Mouse (Mus musculus) cerebellum, adult 2 months (tissue): ENCODE data around the gene Grin2a. TPM values are rescaled to one million over a fixed set of nuclear protein-coding genes. Genes with fewer than 3 reads are reported as not detected.

ENCODE experiments used
- DNase-seq, 2 experiments: peaks; one replicate each; pipeline ENCODE4 v3.0.0; 2021
- H3K27ac ChIP-seq: fragments of 200-500 bp; 2 replicates; pipeline ENCODE4 v1.5.1; 2012; ENCODE audit warnings: low read length, control low read depth, inconsistent platforms; ENCODE audit not compliant: insufficient read depth
- H3K27me3 ChIP-seq: fragments of 200-500 bp; 2 replicates; pipeline ENCODE4 v1.6.1; 2012; ENCODE audit warnings: inconsistent platforms, mild to moderate bottlenecking, low read length, moderate library complexity; ENCODE audit not compliant: control insufficient read depth, insufficient read depth
- H3K4me1 ChIP-seq: fragments of 200-500 bp; 2 replicates; pipeline ENCODE4 v1.6.1; 2011; ENCODE audit warnings: low read length; ENCODE audit not compliant: control insufficient read depth, insufficient read depth
- H3K4me3 ChIP-seq: fragments of 200-500 bp; replicated peaks from 2 replicates; pipeline ENCODE3; 2011; ENCODE audit warnings: mild to moderate bottlenecking, low read depth, low read length, control low read depth; ENCODE audit not compliant: insufficient read depth
- CTCF ChIP-seq: fragments of 200-500 bp; IDR thresholded peaks from 2 replicates; pipeline ENCODE4 v1.5.1; 2011; ENCODE audit warnings: low read depth, mild to moderate bottlenecking, control low read depth, low read length, moderate library complexity, borderline replicate concordance; ENCODE audit not compliant: insufficient read depth
- POLR2A ChIP-seq: fragments of 200-500 bp; IDR thresholded peaks from 2 replicates; pipeline ENCODE4 v1.6.1; 2011; ENCODE audit warnings: low read length, control low read depth, borderline replicate concordance; ENCODE audit not compliant: insufficient read depth
- WGBS: fragments of 180-500 bp; shearing (Covaris S2); methylation state at CpG from one replicate; pipeline ENCODE4 v1.1.7; 2018; 5-methylcytosine and 5-hydroxymethylcytosine counted together
- polyA plus RNA-seq: library from polyadenylated mRNA; depleted of rRNA; stranded (reverse); fragments of >200 nt; gene quantifications from 2 replicates; pipeline ENCODE4 v1.2.3, GENCODE M21; 2012

Grin2a gene
- polyA plus RNA-seq, 1 experiment = 17.4 TPM

DNA sequence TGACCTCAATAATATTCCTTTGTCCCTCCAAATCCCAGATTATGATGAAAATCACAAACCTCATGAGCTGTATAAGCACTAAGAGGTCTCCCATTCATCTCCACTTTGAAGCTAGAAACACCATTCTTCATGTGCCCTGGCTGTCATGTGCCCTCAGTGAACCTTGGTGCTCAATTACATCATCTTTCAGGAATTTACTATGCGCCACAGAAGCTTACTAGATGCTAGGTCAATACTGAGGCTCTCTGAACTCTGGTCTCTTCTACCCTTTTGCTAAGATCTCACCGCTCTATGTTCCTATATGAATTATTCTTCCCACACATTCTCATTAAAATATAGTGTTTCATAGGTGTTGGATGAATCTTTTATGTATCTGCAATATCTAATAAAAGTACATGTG, 387.9 kb downstream of the Grin2a start:
- WGBS = 92% methylated on average over 2 of the region's 2 CpGs
- no peaks in the 10 kb centered on the region for H3K27me3 ChIP-seq
- H3K4me3 ChIP-seq = no peak overlapping the region
- TF ChIP-seq POLR2A (no peak), CTCF (no peak)
- DNase-seq = no peak
- no peak overlapping the region for H3K27ac ChIP-seq
- H3K4me1 ChIP-seq = peaks cover 13% of the 10 kb centered on the region

DNA sequence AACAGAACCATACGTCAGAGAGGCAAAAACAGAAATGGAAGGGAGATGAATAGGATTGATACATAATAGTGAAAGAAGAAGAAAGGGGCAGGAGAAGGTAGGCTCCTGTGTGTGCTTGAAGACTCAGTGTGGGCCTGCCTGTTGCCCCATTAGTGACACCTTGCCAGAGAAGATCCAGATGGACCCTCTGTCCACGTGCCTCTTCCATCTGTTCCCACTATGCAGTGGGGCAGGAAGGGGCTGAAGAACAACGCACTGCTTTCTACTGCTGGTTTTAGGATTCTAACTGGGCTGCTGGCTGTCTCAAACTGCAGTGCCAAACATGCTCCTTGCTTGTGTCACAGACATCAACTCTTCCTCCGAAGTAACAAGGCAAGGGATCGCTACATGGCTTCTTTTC, 391.4 kb downstream of the Grin2a start:
- H3K27me3 ChIP-seq = no peaks in the 10 kb centered on the region

DNA sequence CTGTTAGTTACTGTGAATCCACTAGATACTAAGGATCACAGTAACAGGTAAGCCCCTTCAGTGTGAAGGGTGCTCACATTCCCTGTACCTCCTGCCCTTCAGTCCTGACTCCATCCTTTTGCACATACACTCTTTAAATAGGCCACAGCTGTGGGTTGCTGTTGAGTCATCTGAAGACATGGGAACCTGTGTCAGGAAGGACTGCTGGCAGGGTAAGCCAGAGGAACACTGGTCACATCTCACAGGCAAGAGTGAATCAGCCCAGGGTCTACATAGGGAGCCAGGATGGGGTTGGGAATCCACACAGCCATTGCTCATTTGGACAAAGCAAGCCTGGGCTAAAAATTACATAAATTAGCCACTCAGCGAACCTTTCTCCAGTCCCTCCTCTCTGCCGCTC, 392.8 kb downstream of the Grin2a start:
- WGBS = 97% methylated on average over 2 of the region's 2 CpGs
- Histone ChIP-seq H3K4me3 (no peak overlapping the region), H3K27ac (no peak overlapping the region), H3K27me3 (no peaks in the 10 kb centered on the region), H3K4me1 (peaks cover 13% of the 10 kb centered on the region)
- DNase-seq = no peak
- TF ChIP-seq POLR2A = no peak
- TF ChIP-seq CTCF = no peak

More for the DNA sequence above, 391.4 kb downstream of the Grin2a start:
- peaks cover 13% of the 10 kb centered on the region for H3K4me1 ChIP-seq
- DNase-seq = peak; percentile 41 to 53
- TF ChIP-seq POLR2A (no peak), CTCF (no peak)
- WGBS = 40% methylated on average over 5 of the region's 5 CpGs
- H3K27ac ChIP-seq = 0 out of 2 replicates have a peak overlapping the region, but pooled peaks have one; percentile 25
- no peak overlapping the region for H3K4me3 ChIP-seq

DNA sequence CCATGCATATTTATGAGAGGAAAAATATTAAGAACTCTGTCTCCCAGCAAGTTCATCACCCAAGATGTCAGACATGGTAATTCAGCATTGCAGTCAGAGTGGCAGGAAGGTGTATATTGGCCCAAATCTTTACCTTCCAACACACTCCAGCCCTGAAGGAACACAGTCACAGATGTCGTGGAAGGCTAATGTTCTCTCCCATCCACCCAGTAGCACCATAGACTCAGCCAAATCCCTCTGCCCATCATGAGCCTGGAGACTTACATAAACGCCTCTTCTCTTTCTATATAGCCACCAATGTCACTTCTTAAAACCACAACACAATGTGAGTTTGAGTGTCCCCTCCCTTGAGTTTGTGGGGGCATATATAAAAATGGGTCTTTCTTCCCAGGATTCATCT, 406.2 kb downstream of the Grin2a start:
- H3K4me3 ChIP-seq = no peak overlapping the region
- no peaks in the 10 kb centered on the region for H3K27me3 ChIP-seq
- 61% methylated on average over 2 of the region's 2 CpGs for WGBS
- TF ChIP-seq CTCF (no peak), POLR2A (no peak)
- DNase-seq = no peak
- peaks cover 2% of the 10 kb centered on the region; the same call in 1 of the 2 replicates for H3K4me1 ChIP-seq
- no peak overlapping the region for H3K27ac ChIP-seq

DNA sequence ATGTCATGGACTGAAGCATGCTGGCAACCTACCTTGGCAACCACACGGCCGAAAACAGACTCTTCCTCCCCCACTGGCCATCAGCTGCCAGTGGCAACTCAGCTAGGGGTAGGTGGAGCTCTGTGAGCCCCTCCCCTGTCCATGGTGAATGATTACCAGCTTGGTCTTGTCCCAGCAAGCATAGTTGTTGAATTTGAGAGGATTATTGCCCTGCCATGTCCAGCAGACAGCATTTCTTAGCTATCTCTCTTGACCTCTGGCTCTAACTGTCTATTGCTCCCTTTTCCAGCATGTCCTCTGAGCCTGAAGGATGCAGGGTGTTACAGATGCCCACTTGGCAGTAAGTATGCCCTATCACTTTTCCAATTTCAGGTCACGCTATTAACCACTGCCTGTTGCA, 406.9 kb downstream of the Grin2a start:
- no peak overlapping the region for H3K4me3 ChIP-seq
- DNase-seq = peak in 1 of 2 experiments; percentile 32
- TF ChIP-seq POLR2A (no peak), CTCF (no peak)
- no peaks in the 10 kb centered on the region for H3K27me3 ChIP-seq
- H3K4me1 ChIP-seq = peaks cover 2% of the 10 kb centered on the region; the same call in 1 of the 2 replicates
- no peak overlapping the region for H3K27ac ChIP-seq
- 31% methylated on average over 3 of the region's 3 CpGs for WGBS

DNA sequence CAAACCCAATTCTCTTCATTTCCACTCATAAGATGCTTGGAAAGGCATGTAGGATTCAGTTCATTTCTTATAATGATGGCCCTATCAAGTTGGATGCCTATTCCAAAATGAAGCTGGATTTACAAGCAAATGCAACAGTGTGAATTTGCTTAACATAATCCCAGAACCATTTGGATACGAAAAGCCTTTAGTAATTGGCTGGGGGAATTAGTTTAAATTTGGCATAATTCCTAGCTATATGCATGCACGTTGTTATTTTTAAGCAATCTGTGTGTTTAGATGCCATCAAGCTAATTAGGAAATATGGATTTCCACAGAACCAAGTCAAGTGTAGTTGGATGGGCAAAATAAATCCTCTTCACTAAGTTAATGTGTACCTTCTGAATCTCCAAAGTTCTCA, 411.4 kb downstream of the Grin2a start:
- no peak overlapping the region for H3K27ac ChIP-seq
- no peak for TF ChIP-seq CTCF
- no peak for TF ChIP-seq POLR2A
- no peak overlapping the region for H3K4me3 ChIP-seq
- no peaks in the 10 kb centered on the region for H3K27me3 ChIP-seq
- WGBS = 46% methylated on average over 2 of the region's 2 CpGs
- DNase-seq = no peak
- peaks cover 2% of the 10 kb centered on the region; the same call in 1 of the 2 replicates for H3K4me1 ChIP-seq

DNA sequence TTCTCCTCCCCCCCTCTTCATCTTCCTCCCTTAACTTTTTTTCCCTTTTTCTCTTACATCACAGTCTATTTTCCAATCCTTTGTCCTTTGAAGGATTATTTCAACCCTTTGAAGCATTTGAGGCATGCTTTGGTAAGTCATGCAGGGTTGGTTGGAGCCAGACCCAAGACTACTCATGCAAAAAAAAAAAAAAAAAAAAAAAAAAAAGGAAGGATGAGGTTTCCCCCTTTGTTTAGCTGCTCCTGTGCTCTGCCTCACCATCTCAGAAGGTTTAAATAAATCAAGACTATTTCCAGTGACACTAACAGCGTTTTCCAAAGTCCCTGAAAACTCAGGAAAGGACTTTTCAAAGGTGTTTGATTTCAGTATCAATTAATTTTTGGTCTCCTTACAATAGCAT, 423.6 kb downstream of the Grin2a start:
- no peak for DNase-seq
- no peaks in the 10 kb centered on the region for H3K27me3 ChIP-seq
- 77% methylated on average over 1 of the region's 1 CpGs for WGBS
- TF ChIP-seq POLR2A (no peak), CTCF (no peak)
- no peaks in the 10 kb centered on the region for H3K4me1 ChIP-seq
- no peak overlapping the region for H3K27ac ChIP-seq
- H3K4me3 ChIP-seq = no peak overlapping the region

DNA sequence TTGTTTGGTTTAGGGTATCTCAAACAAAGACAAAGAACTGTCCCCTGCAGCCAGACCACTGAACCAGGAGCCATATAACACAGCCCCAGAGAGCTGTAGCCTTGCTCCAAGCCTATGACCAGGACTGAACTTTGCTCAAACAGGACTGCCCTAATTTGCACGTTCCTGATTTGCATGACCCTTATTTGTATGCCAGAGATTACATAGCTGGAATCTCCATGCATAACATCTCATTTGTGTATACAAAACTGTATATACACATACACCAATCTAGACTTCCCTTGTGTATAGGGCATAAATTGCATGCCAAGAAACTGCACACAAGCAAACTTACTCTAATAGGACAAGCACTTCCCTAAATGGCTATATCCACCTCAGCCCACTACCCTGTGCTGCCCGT, 428.1 kb downstream of the Grin2a start:
- Histone ChIP-seq H3K4me3 (no peak overlapping the region), H3K4me1 (no peaks in the 10 kb centered on the region), H3K27ac (no peak overlapping the region), H3K27me3 (no peaks in the 10 kb centered on the region)
- TF ChIP-seq CTCF (no peak), POLR2A (no peak)
- WGBS = 55% methylated on average over 2 of the region's 2 CpGs
- no peak for DNase-seq
